ENCODE assay signal across 8 mouse cellular contexts in the genomic region with DNA sequence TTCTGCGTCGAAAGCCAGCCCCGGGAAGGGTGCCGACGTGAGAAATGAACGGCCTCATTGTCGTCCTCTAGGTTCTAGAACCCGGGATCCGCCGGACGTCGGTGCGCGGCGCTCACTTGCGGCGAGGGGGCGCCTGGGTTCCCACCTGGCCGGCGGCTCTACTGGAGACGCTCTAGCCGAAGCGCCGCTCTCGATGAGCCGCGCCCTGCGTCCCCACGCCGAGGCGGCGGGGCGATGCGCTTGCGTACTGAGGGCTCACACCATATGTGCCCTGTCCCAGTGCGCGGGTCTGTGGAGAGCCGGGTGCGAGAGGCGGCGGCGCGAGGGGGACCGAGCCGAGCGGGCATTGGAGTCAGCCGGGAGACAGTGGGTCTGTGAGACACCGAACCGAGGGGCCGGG. TPM values are rescaled to one million over a fixed set of nuclear protein-coding genes. Genes with fewer than 3 reads are reported as not detected.
DNase-seq lines count a peak whose midpoint lies in the region; ATAC-seq lines count a peak whose summit lies in the region.

A gene (minus strand): TSS at position 27 of the 400 bp plus-strand sequence.
A gene (plus strand): TSS at position 144 of the 400 bp plus-strand sequence.

- no peaks in the 10 kb centered on the region for H3K9me3 ChIP-seq in heart, embryonic 14.5 days (ENCODE audit: control insufficient read depth, low read length)
- no peaks in the 10 kb centered on the region for H3K9me3 ChIP-seq in liver, embryonic 13.5 days (replicated peaks)
- H3K9me3 ChIP-seq in stomach, embryonic 16.5 days (replicated peaks; ENCODE audit: control insufficient read depth, low read length), result no peaks in the 10 kb centered on the region

- peak within 1 kb of the TSS; percentile 96 for H3K27ac ChIP-seq in brown adipose tissue, adult 24 weeks (replicated peaks; ENCODE audit: low read depth, low read length)
- H3K27ac ChIP-seq in heart, embryonic 14.5 days (replicated peaks in 1 of 2; ENCODE audit: control insufficient read depth in 1 of 2, insufficient read depth in 1 of 2, low read depth in 2 of 2, low read length in 2 of 2), result peak within 1 kb of the TSS; percentile 93 to 98
- H3K27ac ChIP-seq in liver, embryonic 13.5 days, result peak within 1 kb of the TSS; percentile 92
- peak within 1 kb of the TSS; percentile 92 for H3K27ac ChIP-seq in stomach, embryonic 16.5 days (ENCODE audit: low read length)

- H3K4me3 ChIP-seq in brown adipose tissue, adult 24 weeks (ENCODE audit: insufficient read depth, low read depth, low read length), result peak within 1 kb of the TSS; percentile 96
- peak within 1 kb of the TSS; percentile 85 to 94 for H3K4me3 ChIP-seq in heart, embryonic 14.5 days (ENCODE audit: control insufficient read depth in 1 of 2, insufficient read depth in 1 of 2, low read depth in 1 of 2, low read length in 2 of 2)
- H3K4me3 ChIP-seq in liver, embryonic 13.5 days (replicated peaks), result peak within 1 kb of the TSS; percentile 99
- H3K4me3 ChIP-seq in stomach, embryonic 16.5 days (replicated peaks; ENCODE audit: low read length), result peak within 1 kb of the TSS; percentile 79

- H3K4me1 ChIP-seq in brown adipose tissue, adult 24 weeks (ENCODE audit: control insufficient read depth, insufficient read depth, insufficient read length, low read length), result no peaks in the 10 kb centered on the region
- H3K4me1 ChIP-seq in heart, embryonic 14.5 days (ENCODE audit: control insufficient read depth in 2 of 2, insufficient read depth in 2 of 2, low read length in 2 of 2), result peaks cover 0 to 16% of the 10 kb centered on the region in 2 experiments; a peak in 2 of 4 replicates
- H3K4me1 ChIP-seq in liver, embryonic 13.5 days (replicated peaks), result peaks cover 49% of the 10 kb centered on the region
- H3K4me1 ChIP-seq in stomach, embryonic 16.5 days (ENCODE audit: control insufficient read depth, insufficient read depth, low read length), result peaks cover 16% of the 10 kb centered on the region

- peak within 1 kb of the TSS; percentile 82 for H3K4me2 ChIP-seq in heart, embryonic 14.5 days (ENCODE audit: low read length)
- H3K4me2 ChIP-seq in liver, embryonic 13.5 days, result peak within 1 kb of the TSS; percentile 81
- peak within 1 kb of the TSS; percentile 78 for H3K4me2 ChIP-seq in stomach, embryonic 16.5 days (ENCODE audit: low read depth, low read length)

- H3K9ac ChIP-seq in heart, embryonic 14.5 days (ENCODE audit: low read length), result peak within 1 kb of the TSS; percentile 95
- peak within 1 kb of the TSS; percentile 97 for H3K9ac ChIP-seq in liver, embryonic 13.5 days
- H3K9ac ChIP-seq in stomach, embryonic 16.5 days (ENCODE audit: low read length), result peak within 1 kb of the TSS; percentile 96

- peak; percentile 95 for DNase-seq in CD4-positive, CD25-positive, alpha-beta regulatory T cell, adult 2 months (ENCODE audit: low read depth, low spot score)
- peak; percentile 82 for DNase-seq in fibroblast of lung, adult 2 months (ENCODE audit: low read depth)
- DNase-seq in kidney, postnatal 14 days, result peak; percentile 97
- peak; percentile 93 for DNase-seq in liver, embryonic 13.5 days
- DNase-seq in neural tube, embryonic 10.5 days (ENCODE audit: extremely low spot score, low spot score), result peak; percentile 92

- peaks cover 28% of the 10 kb centered on the region for H3K36me3 ChIP-seq in heart, embryonic 14.5 days (ENCODE audit: control insufficient read depth, insufficient read depth, low read length)
- peaks cover 32% of the 10 kb centered on the region for H3K36me3 ChIP-seq in liver, embryonic 13.5 days
- peaks cover 4% of the 10 kb centered on the region; the same call in 1 of the 2 replicates for H3K36me3 ChIP-seq in stomach, embryonic 16.5 days (ENCODE audit: control insufficient read depth, insufficient read depth, low read length)

- peak; percentile 93 for ATAC-seq in heart, embryonic 14.5 days (ENCODE audit: insufficient number of reproducible peaks, insufficient read depth, low FRiP score, low read depth)
- ATAC-seq in liver, embryonic 13.5 days (ENCODE audit: low read depth), result peak; percentile 88
- peak; percentile 93 for ATAC-seq in stomach, embryonic 16.5 days (ENCODE audit: insufficient read depth, low FRiP score)

- 0% methylated on average over 50 of the region's 50 CpGs for WGBS in heart, embryonic 14.5 days
- under 1% methylated on average over 50 of the region's 50 CpGs for WGBS in liver, embryonic 13.5 days (ENCODE audit: insufficient replicate concordance)
- under 1% methylated on average over 50 of the region's 50 CpGs for WGBS in stomach, embryonic 16.5 days

- H3K27me3 ChIP-seq in heart, embryonic 14.5 days (ENCODE audit: control insufficient read depth, insufficient read depth, low read length), result no peaks in the 10 kb centered on the region
- no peaks in the 10 kb centered on the region for H3K27me3 ChIP-seq in liver, embryonic 13.5 days
- no peaks in the 10 kb centered on the region for H3K27me3 ChIP-seq in stomach, embryonic 16.5 days (ENCODE audit: control insufficient read depth, insufficient read depth, low read length)

RNA-seq across cellular contexts. Expression of the first gene that starts in this region (rescaled TPM):
- polyA plus RNA-seq in brown adipose tissue, adult 24 weeks (2012; ENCODE audit: insufficient read depth, insufficient read length, missing spikeins), result 56.9 and 63.9 TPM in 2 replicates
- polyA plus RNA-seq in heart, embryonic 14.5 days (2014; fragmentation: Nextera tagmentation; extraction: Ambion mirVana), result 97.9 and 107 TPM in 2 replicates
- polyA plus RNA-seq in liver, embryonic 13.5 days (2015; fragmentation: Nextera tagmentation; extraction: Ambion mirVana), result 80.9 and 88.7 TPM in 2 replicates
- polyA plus RNA-seq in stomach, embryonic 16.5 days (2015; fragmentation: Nextera tagmentation; extraction: Ambion mirVana), result 125 and 137 TPM in 2 replicates

RNA-seq across cellular contexts. Expression of the second gene that starts in this region (rescaled TPM):
- polyA plus RNA-seq in brown adipose tissue, adult 24 weeks (2012; ENCODE audit: insufficient read depth, insufficient read length, missing spikeins), result 27.9 and 35.8 TPM in 2 replicates
- polyA plus RNA-seq in heart, embryonic 14.5 days (2014; fragmentation: Nextera tagmentation; extraction: Ambion mirVana), result 16.1 and 17.2 TPM in 2 replicates
- 25.1 and 28.3 TPM in 2 replicates for polyA plus RNA-seq in liver, embryonic 13.5 days (2015; fragmentation: Nextera tagmentation; extraction: Ambion mirVana)
- 22.8 and 26.5 TPM in 2 replicates for polyA plus RNA-seq in stomach, embryonic 16.5 days (2015; fragmentation: Nextera tagmentation; extraction: Ambion mirVana)

Comparison
In these comparisons a context has a peak if more than half of its experiments do, and no peak if none do; other contexts are left out.
1. Peak in every context shown above with its lines: DNase-seq, ATAC-seq, H3K4me3 ChIP-seq and H3K27ac ChIP-seq.